Mouse (Mus musculus) heart, adult 2 months (tissue): ENCODE measurements around the gene Cox6b2.

Source experiments
- CTCF ChIP-seq: fragments of 200-600 bp; IDR thresholded peaks from 2 replicates; pipeline ENCODE4 v1.8.1; 2022; ENCODE audit warnings: antibody characterized with exemption, mild to moderate bottlenecking, moderate library complexity
- EP300 ChIP-seq: fragments of 200-500 bp; IDR thresholded peaks from 2 replicates; pipeline ENCODE4 v1.6.1; 2011; ENCODE audit warnings: low read depth, low read length, control low read depth; ENCODE audit not compliant: insufficient read depth

DNA sequence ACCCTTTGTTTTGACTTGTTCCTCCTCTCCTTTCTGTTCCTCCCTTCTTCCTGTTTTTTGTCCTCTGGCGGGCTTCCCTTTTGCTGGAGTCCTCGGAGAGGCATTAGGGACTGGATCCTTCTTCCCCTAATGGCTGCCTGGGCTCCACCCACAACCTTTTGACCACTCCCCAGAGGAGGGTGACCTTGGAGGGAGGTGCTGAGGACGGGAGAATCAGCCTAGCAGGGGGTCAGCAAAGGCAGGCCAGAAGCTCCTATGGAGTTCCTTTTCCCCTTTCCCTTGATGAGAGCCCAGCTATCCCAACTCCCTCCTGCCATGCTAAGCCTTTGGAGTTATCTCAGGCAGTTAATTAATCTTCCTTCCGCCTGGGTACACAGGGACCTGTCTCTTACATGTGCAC, 11.7 kb downstream of the Cox6b2 start:
- TF ChIP-seq EP300 (no peak), CTCF (no peak)
